Mouse (Mus musculus) kidney, embryonic 14.5 days (tissue): ENCODE results near the gene Speg. TPM values are rescaled to one million over a fixed set of nuclear protein-coding genes. Genes with fewer than 3 reads are reported as not detected.

Experiments
- ATAC-seq: fragments of 200-750 bp; cut with Nextera tagmentation; 2 replicates; pipeline ENCODE4 v1.8.0; 2017; ENCODE audit warnings: moderate number of reproducible peaks, mild to moderate bottlenecking, moderate TSS enrichment, moderate library complexity; ENCODE audit not compliant: low FRiP score, low TSS enrichment
- H3K27ac ChIP-seq: fragments of 300-500 bp; sonication (generic); 2 replicates; pipeline ENCODE4 v1.5.1; 2014; ENCODE audit warnings: low read depth, mild to moderate bottlenecking, low read length, moderate library complexity, mixed read lengths
- H3K27me3 ChIP-seq: fragments of 300-500 bp; sonication (generic); 2 replicates; pipeline ENCODE4 v1.6.1; 2014; ENCODE audit warnings: mild to moderate bottlenecking, low read length; ENCODE audit not compliant: control insufficient read depth, insufficient read depth
- H3K36me3 ChIP-seq: fragments of 300-500 bp; sonication (generic); 2 replicates; pipeline ENCODE4 v1.6.1; 2014; ENCODE audit warnings: low read length, mixed read lengths; ENCODE audit not compliant: control insufficient read depth, insufficient read depth
- H3K4me1 ChIP-seq: fragments of 300-500 bp; sonication (generic); 2 replicates; pipeline ENCODE4 v1.6.1; 2014; ENCODE audit warnings: low read length, mixed read lengths; ENCODE audit not compliant: control insufficient read depth, insufficient read depth
- H3K4me2 ChIP-seq: fragments of 300-500 bp; sonication (generic); replicated peaks from 2 replicates; pipeline ENCODE4 v1.6.1; 2014; ENCODE audit warnings: low read depth, mild to moderate bottlenecking, low read length
- H3K4me3 ChIP-seq: fragments of 300-500 bp; sonication (generic); 2 replicates; pipeline ENCODE4 v1.5.1; 2014; ENCODE audit warnings: mild to moderate bottlenecking, low read length
- H3K9ac ChIP-seq: fragments of 300-500 bp; sonication (generic); 2 replicates; pipeline ENCODE4 v1.6.1; 2014; ENCODE audit warnings: low read depth, mild to moderate bottlenecking, low read length, moderate library complexity
- H3K9me3 ChIP-seq: fragments of 300-500 bp; sonication (generic); 2 replicates; pipeline ENCODE4 v1.6.1; 2016; ENCODE audit warnings: low read length; ENCODE audit not compliant: control insufficient read depth
- WGBS: fragments of 180-500 bp; shearing (Covaris S2); extraction: QIAGEN DNeasy Blood & Tissue Kit; methylation state at CpG from one replicate; pipeline ENCODE4 v1.1.7; 2014; 5-methylcytosine and 5-hydroxymethylcytosine counted together
- polyA plus RNA-seq: library from polyadenylated mRNA; unstranded; fragments of >200 nt; fragmentation: Nextera tagmentation; extraction: Ambion mirVana; gene quantifications from 2 replicates; pipeline ENCODE4 v1.2.1, GENCODE M21; 2014

Speg gene
- polyA plus RNA-seq, 1 experiment from 2014 or later: 43.5 TPM

DNA sequence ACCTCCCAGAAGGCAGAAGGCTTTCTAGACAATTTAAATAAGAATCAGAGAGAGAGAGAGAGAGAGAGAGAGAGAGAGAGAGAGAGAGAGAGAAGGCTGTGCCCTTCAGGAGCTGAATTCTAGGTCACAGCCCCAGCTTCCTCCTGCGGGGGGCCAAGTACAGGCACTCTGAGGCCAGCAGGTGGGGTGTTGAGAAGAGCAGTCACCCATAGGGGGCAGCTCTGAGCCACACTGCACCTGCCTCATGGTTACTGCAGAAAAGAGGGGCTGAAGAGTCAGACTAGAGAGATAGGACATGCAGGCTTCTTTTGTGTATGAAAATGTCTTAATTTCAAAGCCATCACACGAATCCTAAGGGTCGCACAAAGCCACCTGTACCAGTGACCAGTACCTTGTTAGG is 38.7 kb downstream of the Speg start:
- Histone ChIP-seq H3K4me1 (0 out of 2 replicates have a peak, but pooled peaks cover 3% of the 10 kb centered on the region), H3K9ac (no peak overlapping the region), H3K36me3 (peaks cover 39% of the 10 kb centered on the region; the same call in 1 of the 2 replicates), H3K27ac (no peak overlapping the region), H3K4me2 (no peak overlapping the region), H3K4me3 (no peak overlapping the region), H3K27me3 (no peaks in the 10 kb centered on the region), H3K9me3 (no peaks in the 10 kb centered on the region)
- WGBS: 70% methylated on average over 3 of the region's 3 CpGs
- no peak for ATAC-seq

DNA sequence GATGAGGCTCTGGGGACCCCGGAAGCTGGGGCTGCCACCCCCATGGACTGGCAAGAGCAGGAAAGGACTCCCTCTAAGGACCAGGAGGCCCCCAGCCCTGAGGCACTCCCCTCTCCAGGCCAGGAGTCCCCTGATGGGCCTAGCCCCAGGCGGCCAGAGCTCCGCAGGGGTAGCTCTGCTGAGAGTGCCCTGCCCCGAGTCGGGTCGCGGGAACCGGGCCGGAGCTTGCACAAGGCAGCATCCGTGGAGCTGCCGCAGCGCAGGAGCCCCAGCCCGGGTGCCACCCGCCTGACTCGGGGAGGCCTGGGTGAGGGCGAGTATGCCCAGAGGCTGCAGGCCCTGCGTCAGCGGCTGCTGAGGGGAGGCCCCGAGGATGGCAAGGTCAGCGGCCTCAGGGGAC is 46.7 kb downstream of the Speg start:
- Histone ChIP-seq H3K9ac (peak overlapping the region; percentile 28; the same call in 1 of the 2 replicates), H3K27ac (no peak overlapping the region), H3K9me3 (no peaks in the 10 kb centered on the region), H3K4me1 (peaks cover 22% of the 10 kb centered on the region), H3K4me3 (peak overlapping the region; percentile 37; the same call in 1 of the 2 replicates), H3K27me3 (peaks cover 37% of the 10 kb centered on the region), H3K36me3 (peaks cover 12% of the 10 kb centered on the region; the same call in 1 of the 2 replicates), H3K4me2 (peak overlapping the region; percentile 61)
- 9% methylated on average over 16 of the region's 20 CpGs for whole genome bisulfite sequencing
- ATAC-seq: peak; percentile 7; the same call in 1 of the 2 replicates

DNA sequence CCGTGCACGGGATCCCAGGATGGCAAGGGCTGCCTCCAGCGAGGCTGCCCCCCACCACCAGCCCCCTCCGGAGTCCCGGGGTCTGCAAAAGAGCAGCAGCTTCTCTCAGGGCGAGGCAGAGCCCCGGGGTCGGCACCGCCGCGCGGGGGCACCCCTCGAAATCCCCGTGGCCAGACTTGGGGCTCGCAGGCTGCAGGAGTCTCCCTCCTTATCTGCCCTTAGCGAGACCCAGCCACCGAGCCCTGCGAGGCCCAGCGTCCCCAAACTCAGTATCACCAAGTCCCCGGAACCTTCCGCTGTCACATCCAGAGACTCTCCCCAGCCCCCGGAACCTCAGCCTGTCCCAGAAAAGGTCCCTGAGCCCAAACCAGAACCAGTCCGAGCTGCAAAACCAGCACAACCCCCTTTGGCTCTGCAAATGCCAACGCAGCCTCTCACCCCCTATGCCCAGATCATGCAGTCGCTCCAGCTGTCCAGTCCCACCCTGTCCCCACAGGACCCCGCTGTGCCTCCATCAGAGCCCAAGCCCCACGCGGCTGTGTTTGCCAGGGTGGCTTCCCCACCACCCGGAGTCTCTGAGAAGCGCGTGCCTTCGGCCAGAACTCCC is 47.2 kb downstream of the Speg start:
- peak; percentile 41; the same call in 1 of the 2 replicates for ATAC-seq
- 7% methylated on average over 32 of the region's 32 CpGs for WGBS
- no peaks in the 10 kb centered on the region for H3K9me3 ChIP-seq
- H3K4me3 ChIP-seq: peak overlapping the region; percentile 37
- H3K4me2 ChIP-seq: peak overlapping the region; percentile 61
- H3K36me3 ChIP-seq: peaks cover 8% of the 10 kb centered on the region; the same call in 1 of the 2 replicates
- H3K27me3 ChIP-seq: peaks cover 37% of the 10 kb centered on the region
- no peak overlapping the region for H3K27ac ChIP-seq
- H3K9ac ChIP-seq: peak overlapping the region; percentile 50; the same call in 1 of the 2 replicates
- H3K4me1 ChIP-seq: peaks cover 22% of the 10 kb centered on the region

DNA sequence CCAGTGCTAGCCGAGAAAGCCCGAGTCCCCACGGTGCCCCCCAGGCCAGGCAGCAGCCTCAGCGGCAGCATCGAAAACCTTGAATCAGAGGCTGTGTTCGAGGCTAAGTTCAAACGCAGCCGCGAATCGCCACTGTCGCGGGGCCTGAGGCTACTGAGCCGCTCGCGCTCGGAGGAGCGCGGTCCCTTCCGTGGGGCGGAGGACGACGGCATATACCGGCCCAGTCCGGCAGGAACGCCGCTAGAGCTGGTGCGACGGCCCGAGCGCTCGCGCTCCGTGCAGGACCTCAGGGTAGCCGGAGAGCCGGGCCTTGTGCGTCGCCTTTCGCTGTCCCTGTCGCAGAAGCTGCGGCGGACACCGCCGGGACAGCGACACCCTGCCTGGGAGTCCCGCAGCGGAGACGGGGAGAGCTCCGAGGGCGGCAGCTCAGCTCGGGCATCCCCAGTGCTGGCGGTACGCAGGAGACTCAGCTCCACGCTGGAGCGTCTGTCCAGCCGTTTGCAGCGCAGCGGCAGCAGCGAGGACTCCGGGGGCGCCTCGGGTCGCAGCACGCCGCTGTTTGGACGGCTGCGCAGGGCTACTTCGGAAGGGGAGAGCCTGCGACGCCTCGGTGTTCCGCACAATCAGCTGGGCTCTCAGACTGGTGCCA is 47.9 kb downstream of the Speg start:
- H3K27me3 ChIP-seq: peaks cover 37% of the 10 kb centered on the region
- H3K27ac ChIP-seq: no peak overlapping the region
- H3K4me1 ChIP-seq: peaks cover 22% of the 10 kb centered on the region
- peak overlapping the region; percentile 37 for H3K4me3 ChIP-seq
- under 1% methylated on average over 71 of the region's 71 CpGs for WGBS
- ATAC-seq: peak; percentile 68
- H3K9ac ChIP-seq: peak overlapping the region; percentile 50
- peaks cover 6% of the 10 kb centered on the region; the same call in 1 of the 2 replicates for H3K36me3 ChIP-seq
- no peaks in the 10 kb centered on the region for H3K9me3 ChIP-seq
- H3K4me2 ChIP-seq: peak overlapping the region; percentile 61

DNA sequence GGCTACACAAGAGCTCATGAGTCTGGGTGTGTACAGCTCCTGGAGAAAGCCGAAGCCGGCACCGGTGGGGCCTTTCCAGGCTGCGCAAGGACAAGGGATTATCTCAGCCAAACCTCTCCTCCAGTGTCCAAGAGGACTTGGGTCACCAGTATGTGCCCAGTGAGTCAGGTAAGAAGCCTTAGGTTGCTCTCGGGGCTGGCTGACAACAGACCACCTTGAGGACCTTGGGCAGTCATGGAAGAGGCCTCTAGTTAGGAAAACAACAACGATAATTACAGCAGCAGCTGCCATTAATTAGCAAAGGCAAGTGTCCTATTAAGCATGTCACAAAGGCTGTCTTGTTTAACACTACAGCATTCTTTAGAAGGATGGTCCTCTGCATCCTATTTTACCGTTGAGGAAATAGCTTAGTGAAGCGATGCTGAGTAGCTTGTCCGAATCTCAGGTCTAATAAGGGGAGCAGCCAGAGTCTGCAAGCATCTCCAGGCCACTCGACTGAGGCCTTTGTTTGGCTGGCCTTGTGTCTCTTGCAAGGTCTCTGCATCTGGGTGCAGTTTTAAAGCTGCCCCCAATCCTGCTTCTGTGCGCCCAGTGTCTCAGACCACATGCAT is 48.8 kb downstream of the Speg start:
- H3K27me3 ChIP-seq: peaks cover 37% of the 10 kb centered on the region
- no peak for ATAC-seq
- no peak overlapping the region for H3K27ac ChIP-seq
- no peaks in the 10 kb centered on the region; the same call in 1 of the 2 replicates for H3K36me3 ChIP-seq
- H3K4me2 ChIP-seq: no peak overlapping the region
- H3K9ac ChIP-seq: no peak overlapping the region
- WGBS: 72% methylated on average over 11 of the region's 11 CpGs
- H3K9me3 ChIP-seq: no peaks in the 10 kb centered on the region
- H3K4me1 ChIP-seq: peaks cover 22% of the 10 kb centered on the region
- no peak overlapping the region for H3K4me3 ChIP-seq

DNA sequence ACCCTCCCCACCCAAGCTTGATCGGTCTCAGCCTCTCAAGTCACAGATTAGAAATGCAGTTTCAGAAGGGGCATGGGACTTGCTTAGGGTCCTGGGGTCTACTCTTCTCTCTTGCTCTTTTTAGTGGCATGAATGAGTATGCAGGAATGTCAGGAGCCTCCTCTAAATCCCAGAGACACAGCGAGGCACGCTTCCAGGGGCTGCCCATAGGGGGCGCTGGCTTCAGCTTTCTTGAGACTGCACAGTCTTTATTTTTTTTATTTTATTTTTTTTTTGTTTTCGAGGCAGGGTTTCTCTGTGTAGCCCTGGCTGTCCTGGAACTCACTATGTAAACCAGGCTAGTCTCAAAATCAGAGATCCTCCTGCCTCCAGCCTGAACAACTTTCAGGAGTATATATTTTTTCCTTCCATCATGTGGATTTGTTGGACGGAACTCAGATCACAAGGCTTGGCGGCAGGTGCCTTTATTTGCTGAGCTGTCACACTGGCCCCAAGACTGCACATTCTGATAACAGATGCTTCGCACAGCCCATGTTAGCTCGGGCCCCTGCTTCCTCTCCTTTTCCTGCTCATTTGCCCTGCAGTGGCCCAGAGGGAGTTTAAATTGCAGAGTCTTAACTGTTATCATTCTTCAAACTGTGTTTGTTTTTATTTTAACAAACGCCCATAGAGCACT is 50.8 kb downstream of the Speg start:
- peaks cover 22% of the 10 kb centered on the region for H3K4me1 ChIP-seq
- H3K9ac ChIP-seq: no peak overlapping the region
- no peaks in the 10 kb centered on the region for H3K9me3 ChIP-seq
- ATAC-seq: no peak
- no peak overlapping the region for H3K27ac ChIP-seq
- H3K4me2 ChIP-seq: no peak overlapping the region
- H3K27me3 ChIP-seq: peaks cover 35% of the 10 kb centered on the region
- peaks cover 6% of the 10 kb centered on the region; the same call in 1 of the 2 replicates for H3K36me3 ChIP-seq
- no peak overlapping the region for H3K4me3 ChIP-seq
- 29% methylated on average over 10 of the region's 10 CpGs for WGBS

DNA sequence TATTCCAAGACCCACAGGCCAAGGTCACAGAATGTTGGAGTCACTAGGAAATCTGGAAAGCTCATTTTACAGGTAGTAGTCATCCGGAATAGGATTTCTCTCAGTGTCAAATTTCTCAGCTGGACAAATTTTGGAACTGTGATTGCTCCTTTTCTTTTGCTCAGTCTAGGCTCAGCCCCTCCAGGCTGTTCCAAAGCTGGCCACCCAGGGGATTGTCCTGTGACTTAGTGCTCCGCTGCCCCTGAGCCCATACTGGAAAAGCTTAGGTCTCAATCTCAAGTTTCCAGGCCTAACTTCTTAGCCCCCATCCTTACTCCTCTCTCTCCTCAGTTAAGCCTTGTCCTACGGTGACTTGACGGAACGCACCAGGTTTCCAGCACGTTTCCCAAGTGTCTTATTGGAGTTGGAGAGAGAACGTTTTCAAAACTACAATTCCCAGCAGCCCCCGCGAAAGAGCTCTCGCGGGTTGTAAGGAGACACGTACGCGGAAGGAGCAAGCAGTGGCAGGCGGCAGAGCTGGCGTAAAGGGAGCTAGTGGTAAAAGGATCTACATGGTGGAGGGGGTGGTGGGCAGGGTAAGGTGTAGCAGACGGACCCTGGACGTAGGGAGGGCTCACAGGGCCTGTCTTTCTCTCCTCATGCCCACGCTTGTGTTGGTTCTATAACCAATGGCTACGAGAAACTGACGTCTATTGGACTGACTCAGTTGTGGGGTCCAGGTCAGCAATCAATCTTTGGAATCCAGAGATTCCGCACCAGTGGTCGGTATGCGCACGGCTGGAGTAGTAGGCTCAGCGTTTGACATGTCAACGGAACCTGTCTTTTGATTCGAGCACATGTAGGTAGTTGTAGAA is 60.6 kb downstream of the Speg start, which contains the start of gene Gmppa:
TSS of gene Gmppa (plus strand) at position 456 of the 854 bp plus-strand sequence.
- Histone ChIP-seq H3K9me3 (no peaks in the 10 kb centered on the region), H3K4me2 (peak within 1 kb of the TSS; percentile 78), H3K36me3 (no peaks in the 10 kb centered on the region), H3K27me3 (no peaks in the 10 kb centered on the region), H3K4me3 (peak within 1 kb of the TSS; percentile 67), H3K9ac (peak within 1 kb of the TSS; percentile 69), H3K4me1 (peaks cover 11% of the 10 kb centered on the region; the same call in 1 of the 2 replicates), H3K27ac (peak within 1 kb of the TSS; percentile 47)
- ATAC-seq: peak; percentile 70
- WGBS: 4% methylated on average over 28 of the region's 28 CpGs

DNA sequence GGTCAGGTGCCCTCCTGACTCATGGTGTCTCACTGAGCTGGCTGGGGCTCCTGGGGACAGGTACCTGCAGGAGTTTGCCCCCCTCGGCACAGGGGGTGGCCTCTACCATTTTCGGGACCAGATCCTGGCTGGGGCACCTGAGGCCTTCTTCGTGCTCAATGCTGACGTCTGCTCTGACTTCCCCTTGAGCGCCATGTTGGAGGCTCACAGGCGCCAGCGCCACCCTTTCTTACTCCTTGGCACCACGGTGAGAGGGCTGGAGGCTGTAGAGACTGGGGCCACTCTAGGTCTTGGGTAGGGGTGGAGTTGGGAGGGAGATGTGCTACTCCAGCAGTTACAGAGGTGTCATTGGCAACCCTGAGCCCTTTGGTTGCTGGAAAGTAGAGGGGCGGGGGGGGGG is 63.7 kb downstream of the Speg start:
- Histone ChIP-seq H3K9ac (no peak overlapping the region), H3K27ac (no peak overlapping the region), H3K36me3 (peaks cover 4% of the 10 kb centered on the region; the same call in 1 of the 2 replicates), H3K9me3 (no peaks in the 10 kb centered on the region), H3K4me3 (no peak overlapping the region), H3K27me3 (no peaks in the 10 kb centered on the region), H3K4me2 (no peak overlapping the region), H3K4me1 (peaks cover 29% of the 10 kb centered on the region)
- 78% methylated on average over 8 of the region's 9 CpGs for WGBS
- no peak for ATAC-seq
